Mouse (Mus musculus): ENCODE results near the gene Dab1. TPM values are rescaled to one million over a fixed set of nuclear protein-coding genes. Genes with fewer than 3 reads are reported as not detected.

Gene Dab1
- polyA plus RNA-seq, 1 experiment from 2014 or later, result 55.4 TPM

GRCm38 (mm10) chr4:103929631-103930030 is 310.5 kb downstream of the Dab1 start:
- Histone ChIP-seq H3K9ac (ENCODE audit: low read depth, low read length) (no peak overlapping the region), H3K9me3 (ENCODE audit: control insufficient read depth, low read length) (no peaks in the 10 kb centered on the region), H3K27me3 (ENCODE audit: control insufficient read depth, insufficient read depth, low read length) (no peaks in the 10 kb centered on the region), H3K4me3 (ENCODE audit: low read depth, low read length) (no peak overlapping the region), H3K27ac (ENCODE audit: low read depth, low read length) (no peak overlapping the region), H3K36me3 (ENCODE audit: control insufficient read depth, insufficient read depth, low read length) (no peaks in the 10 kb centered on the region), H3K4me2 (replicated peaks; ENCODE audit: low read depth, low read length) (no peak overlapping the region), H3K4me1 (replicated peaks; ENCODE audit: control insufficient read depth, insufficient read depth, low read length) (0 out of 2 replicates have a peak, but pooled peaks cover 2% of the 10 kb centered on the region)
- ATAC-seq (ENCODE audit: low FRiP score) (no peak), DNase-seq (ENCODE audit: low spot score) (no peak)

GRCm38 (mm10) chr4:103934364-103934763 is 315.2 kb downstream of the Dab1 start:
- H3K36me3 ChIP-seq (ENCODE audit: control insufficient read depth, insufficient read depth, low read length), result no peaks in the 10 kb centered on the region
- WGBS, result 76% methylated on average over 3 of the region's 3 CpGs

GRCm38 (mm10) chr4:103948255-103948654 is 329.1 kb downstream of the Dab1 start:
- Histone ChIP-seq H3K27ac (ENCODE audit: low read depth, low read length) (no peak overlapping the region), H3K4me2 (replicated peaks; ENCODE audit: low read depth, low read length) (no peak overlapping the region), H3K9ac (ENCODE audit: low read depth, low read length) (no peak overlapping the region), H3K4me1 (replicated peaks; ENCODE audit: control insufficient read depth, insufficient read depth, low read length) (no peaks in the 10 kb centered on the region), H3K9me3 (ENCODE audit: control insufficient read depth, low read length) (no peaks in the 10 kb centered on the region), H3K36me3 (ENCODE audit: control insufficient read depth, insufficient read depth, low read length) (no peaks in the 10 kb centered on the region), H3K4me3 (ENCODE audit: low read depth, low read length) (no peak overlapping the region), H3K27me3 (ENCODE audit: control insufficient read depth, insufficient read depth, low read length) (no peaks in the 10 kb centered on the region)
- DNase-seq (ENCODE audit: low spot score) (no peak), ATAC-seq (ENCODE audit: low FRiP score) (no peak)
- 81% methylated on average over 3 of the region's 3 CpGs for WGBS

More at GRCm38 (mm10) chr4:103934364-103934763, 315.2 kb downstream of the Dab1 start:
- no peak overlapping the region for H3K9ac ChIP-seq (ENCODE audit: low read depth, low read length)
- DNase-seq (ENCODE audit: low spot score) (no peak), ATAC-seq (ENCODE audit: low FRiP score) (no peak)
- H3K27ac ChIP-seq (ENCODE audit: low read depth, low read length), result no peak overlapping the region
- H3K4me3 ChIP-seq (ENCODE audit: low read depth, low read length), result no peak overlapping the region
- no peaks in the 10 kb centered on the region for H3K27me3 ChIP-seq (ENCODE audit: control insufficient read depth, insufficient read depth, low read length)
- H3K4me2 ChIP-seq (replicated peaks; ENCODE audit: low read depth, low read length), result no peak overlapping the region
- no peaks in the 10 kb centered on the region for H3K4me1 ChIP-seq (replicated peaks; ENCODE audit: control insufficient read depth, insufficient read depth, low read length)
- no peaks in the 10 kb centered on the region for H3K9me3 ChIP-seq (ENCODE audit: control insufficient read depth, low read length)

- Histone ChIP-seq H3K27ac (ENCODE audit: low read depth, low read length) (no peak overlapping the region), H3K4me1 (replicated peaks; ENCODE audit: control insufficient read depth, insufficient read depth, low read length) (no peaks in the 10 kb centered on the region), H3K9ac (ENCODE audit: low read depth, low read length) (no peak overlapping the region), H3K36me3 (ENCODE audit: control insufficient read depth, insufficient read depth, low read length) (no peaks in the 10 kb centered on the region), H3K4me2 (replicated peaks; ENCODE audit: low read depth, low read length) (no peak overlapping the region), H3K4me3 (ENCODE audit: low read depth, low read length) (no peak overlapping the region), H3K9me3 (ENCODE audit: control insufficient read depth, low read length) (no peaks in the 10 kb centered on the region), H3K27me3 (ENCODE audit: control insufficient read depth, insufficient read depth, low read length) (no peaks in the 10 kb centered on the region)
- ATAC-seq (ENCODE audit: low FRiP score) (no peak), DNase-seq (ENCODE audit: low spot score) (peak; percentile 48)
- 20% methylated on average over 9 of the region's 9 CpGs for WGBS
Measured at GRCm38 (mm10) chr4:103953652-103954220, 334.6 kb downstream of the Dab1 start.

- H3K9me3 ChIP-seq (ENCODE audit: control insufficient read depth, low read length), result no peaks in the 10 kb centered on the region
- no peak overlapping the region for H3K27ac ChIP-seq (ENCODE audit: low read depth, low read length)
- no peak overlapping the region for H3K4me3 ChIP-seq (ENCODE audit: low read depth, low read length)
- no peak overlapping the region for H3K9ac ChIP-seq (ENCODE audit: low read depth, low read length)
- no peaks in the 10 kb centered on the region for H3K36me3 ChIP-seq (ENCODE audit: control insufficient read depth, insufficient read depth, low read length)
- no peak for DNase-seq (ENCODE audit: low spot score)
- ATAC-seq (ENCODE audit: low FRiP score), result no peak
- H3K27me3 ChIP-seq (ENCODE audit: control insufficient read depth, insufficient read depth, low read length), result no peaks in the 10 kb centered on the region
- 69% methylated on average over 7 of the region's 7 CpGs for WGBS
- H3K4me1 ChIP-seq (replicated peaks; ENCODE audit: control insufficient read depth, insufficient read depth, low read length), result no peaks in the 10 kb centered on the region
- no peak overlapping the region for H3K4me2 ChIP-seq (replicated peaks; ENCODE audit: low read depth, low read length)
Measured at GRCm38 (mm10) chr4:103961134-103962049, 342.2 kb downstream of the Dab1 start.

GRCm38 (mm10) chr4:103969906-103970305 is 350.7 kb downstream of the Dab1 start:
- 0 out of 2 replicates have a peak, but pooled peaks have one; percentile 56 for ATAC-seq (ENCODE audit: low FRiP score)
- peak; percentile 32 for DNase-seq (ENCODE audit: low spot score)
- Histone ChIP-seq H3K9ac (ENCODE audit: low read depth, low read length) (no peak overlapping the region), H3K4me1 (replicated peaks; ENCODE audit: control insufficient read depth, insufficient read depth, low read length) (no peaks in the 10 kb centered on the region), H3K27me3 (ENCODE audit: control insufficient read depth, insufficient read depth, low read length) (no peaks in the 10 kb centered on the region), H3K27ac (ENCODE audit: low read depth, low read length) (no peak overlapping the region; the same call in 1 of the 2 replicates), H3K9me3 (ENCODE audit: control insufficient read depth, low read length) (no peaks in the 10 kb centered on the region), H3K4me2 (replicated peaks; ENCODE audit: low read depth, low read length) (no peak overlapping the region), H3K36me3 (ENCODE audit: control insufficient read depth, insufficient read depth, low read length) (no peaks in the 10 kb centered on the region), H3K4me3 (ENCODE audit: low read depth, low read length) (no peak overlapping the region)
- 54% methylated on average over 9 of the region's 9 CpGs for WGBS

- DNase-seq (ENCODE audit: low spot score) (no peak), ATAC-seq (ENCODE audit: low FRiP score) (no peak)
- Histone ChIP-seq H3K4me2 (replicated peaks; ENCODE audit: low read depth, low read length) (no peak overlapping the region), H3K4me3 (ENCODE audit: low read depth, low read length) (no peak overlapping the region), H3K4me1 (replicated peaks; ENCODE audit: control insufficient read depth, insufficient read depth, low read length) (no peaks in the 10 kb centered on the region), H3K27ac (ENCODE audit: low read depth, low read length) (no peak overlapping the region), H3K9ac (ENCODE audit: low read depth, low read length) (no peak overlapping the region), H3K9me3 (ENCODE audit: control insufficient read depth, low read length) (no peaks in the 10 kb centered on the region), H3K36me3 (ENCODE audit: control insufficient read depth, insufficient read depth, low read length) (no peaks in the 10 kb centered on the region), H3K27me3 (ENCODE audit: control insufficient read depth, insufficient read depth, low read length) (no peaks in the 10 kb centered on the region)
- WGBS, result 75% methylated on average over 2 of the region's 2 CpGs
Measured at GRCm38 (mm10) chr4:103974536-103974935, 355.4 kb downstream of the Dab1 start.

GRCm38 (mm10) chr4:103974946-103975345 is 355.8 kb downstream of the Dab1 start:
- 85% methylated on average over 2 of the region's 2 CpGs for WGBS
- ATAC-seq (ENCODE audit: low FRiP score), result no peak
- no peak for DNase-seq (ENCODE audit: low spot score)
- H3K4me3 ChIP-seq (ENCODE audit: low read depth, low read length), result no peak overlapping the region
- H3K27me3 ChIP-seq (ENCODE audit: control insufficient read depth, insufficient read depth, low read length), result no peaks in the 10 kb centered on the region
- no peaks in the 10 kb centered on the region for H3K9me3 ChIP-seq (ENCODE audit: control insufficient read depth, low read length)
- no peak overlapping the region for H3K9ac ChIP-seq (ENCODE audit: low read depth, low read length)
- H3K4me2 ChIP-seq (replicated peaks; ENCODE audit: low read depth, low read length), result no peak overlapping the region
- H3K4me1 ChIP-seq (replicated peaks; ENCODE audit: control insufficient read depth, insufficient read depth, low read length), result no peaks in the 10 kb centered on the region
- no peaks in the 10 kb centered on the region for H3K36me3 ChIP-seq (ENCODE audit: control insufficient read depth, insufficient read depth, low read length)
- H3K27ac ChIP-seq (ENCODE audit: low read depth, low read length), result no peak overlapping the region

- 77% methylated on average over 3 of the region's 3 CpGs for WGBS
- Histone ChIP-seq H3K27me3 (ENCODE audit: control insufficient read depth, insufficient read depth, low read length) (no peaks in the 10 kb centered on the region), H3K4me3 (ENCODE audit: low read depth, low read length) (no peak overlapping the region), H3K27ac (ENCODE audit: low read depth, low read length) (no peak overlapping the region), H3K4me1 (replicated peaks; ENCODE audit: control insufficient read depth, insufficient read depth, low read length) (no peaks in the 10 kb centered on the region), H3K4me2 (replicated peaks; ENCODE audit: low read depth, low read length) (no peak overlapping the region), H3K9me3 (ENCODE audit: control insufficient read depth, low read length) (no peaks in the 10 kb centered on the region), H3K9ac (ENCODE audit: low read depth, low read length) (no peak overlapping the region), H3K36me3 (ENCODE audit: control insufficient read depth, insufficient read depth, low read length) (no peaks in the 10 kb centered on the region)
- peak; percentile 72 for ATAC-seq (ENCODE audit: low FRiP score)
- peak; percentile 24 for DNase-seq (ENCODE audit: low spot score)
Measured at GRCm38 (mm10) chr4:103993884-103994283, 374.7 kb downstream of the Dab1 start.

Data from hindbrain, embryonic 11.5 days (tissue).